Mouse (Mus musculus) lung, adult 2 months (tissue): ENCODE results near the gene Idh3a. TPM values are rescaled to one million over a fixed set of nuclear protein-coding genes. Genes with fewer than 3 reads are reported as not detected.

Experiments
- DNase-seq: peaks from one replicate; pipeline ENCODE4 v3.0.0; 2022
- H3K4me1 ChIP-seq: fragments of 200-500 bp; 2 replicates; pipeline ENCODE4 v1.6.1; 2011; ENCODE audit warnings: low read length; ENCODE audit not compliant: control insufficient read depth, insufficient read depth
- H3K4me3 ChIP-seq: fragments of 200-500 bp; replicated peaks from 2 replicates; pipeline ENCODE3; 2011; ENCODE audit warnings: low read depth, mild to moderate bottlenecking, control low read depth, low read length; ENCODE audit errors: extremely low read depth
- CTCF ChIP-seq: fragments of 200-500 bp; IDR thresholded peaks from 2 replicates; pipeline ENCODE4 v1.5.1; 2011; ENCODE audit warnings: mild to moderate bottlenecking, low read length, control low read depth; ENCODE audit not compliant: insufficient read depth
- POLR2A ChIP-seq: fragments of 200-500 bp; IDR thresholded peaks from 2 replicates; pipeline ENCODE4 v1.6.1; 2011; ENCODE audit warnings: low read depth, mild to moderate bottlenecking, control low read depth, low read length, borderline replicate concordance; ENCODE audit errors: extremely low read depth
- WGBS: fragments of 180-500 bp; shearing (Covaris S2); methylation state at CpG from one replicate; pipeline ENCODE4 v1.1.7; 2018; 5-methylcytosine and 5-hydroxymethylcytosine counted together
- polyA plus RNA-seq: library from polyadenylated mRNA; depleted of rRNA; stranded (reverse); fragments of >200 nt; gene quantifications from 2 replicates; pipeline ENCODE4 v1.2.3, GENCODE M21; 2012; rRNA removed

The Idh3a gene
- 20.1 and 37.0 TPM in 2 replicates for polyA plus RNA-seq

DNA sequence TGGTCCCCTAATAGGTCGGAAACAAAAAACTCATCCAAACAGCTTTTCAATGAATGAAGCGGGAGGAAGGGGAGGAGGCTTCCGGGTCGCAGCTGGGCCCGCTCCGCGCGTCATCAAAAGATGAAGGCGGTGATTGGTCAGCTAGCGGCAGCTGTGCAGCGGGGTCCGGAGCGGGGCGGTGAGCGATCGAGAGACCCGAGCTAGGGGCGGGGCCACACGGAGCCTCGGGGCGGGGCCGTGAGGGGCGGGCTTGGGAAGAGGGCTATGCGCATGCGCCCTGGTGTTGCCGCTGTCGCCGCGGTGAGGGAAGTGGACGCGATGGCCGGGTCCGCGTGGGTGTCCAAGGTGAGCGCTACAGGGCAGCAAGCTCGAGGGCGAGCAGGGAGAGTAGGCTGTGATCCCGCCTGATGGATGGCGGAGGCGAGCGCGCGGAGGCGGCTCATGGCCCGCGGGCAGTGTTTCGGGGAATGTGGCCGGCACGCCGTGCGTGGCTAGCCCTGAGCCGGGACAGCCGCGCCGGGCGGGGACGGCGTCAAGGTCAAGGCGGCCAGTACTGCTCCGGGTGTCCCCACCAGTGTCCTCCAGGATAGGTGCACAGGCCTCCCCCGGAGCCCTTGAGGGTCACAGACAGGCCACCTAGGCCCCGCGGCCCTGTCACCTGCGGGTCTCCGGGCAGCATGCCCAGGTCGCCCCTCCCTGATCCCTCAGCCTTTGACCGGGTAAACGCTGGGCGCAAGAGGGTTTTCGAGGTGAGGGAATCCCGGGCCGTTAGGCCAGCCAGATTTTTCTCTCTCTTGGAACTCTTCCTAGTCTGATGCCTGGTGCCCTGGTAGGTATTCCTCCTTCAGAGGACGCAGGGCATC lies at the start of gene Idh3a:
Gene Idh3a, plus strand, starts transcription at position 136 of the 863 bp plus-strand sequence.
- WGBS, result under 1% methylated on average over 73 of the region's 73 CpGs
- no peaks in the 10 kb centered on the region for H3K4me1 ChIP-seq
- TF ChIP-seq POLR2A, result peak; percentile 85; the same call in 1 of the 2 replicates
- TF ChIP-seq CTCF, result no peak
- H3K4me3 ChIP-seq, result peak within 1 kb of the TSS; percentile 88
- peak; percentile 98 for DNase-seq

DNA sequence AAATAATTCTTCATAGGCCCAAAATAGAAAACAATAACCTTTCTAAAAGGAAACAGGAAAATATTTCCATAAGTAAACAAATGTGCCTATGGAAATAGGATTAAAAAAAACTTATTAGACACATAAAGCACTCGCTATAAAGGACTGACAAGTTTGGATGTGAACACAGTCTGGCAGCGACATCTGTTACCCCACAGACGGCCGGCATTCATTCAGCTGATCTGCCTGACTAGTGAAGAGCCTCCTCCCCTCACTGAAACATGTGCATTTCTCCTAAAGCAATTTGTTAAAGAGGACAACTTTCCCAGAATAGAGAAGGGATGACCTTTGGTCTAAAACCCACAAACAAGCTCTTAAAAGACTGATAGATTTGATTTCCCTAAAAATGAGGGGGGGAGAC lies 49.1 kb upstream of the Idh3a start:
- TF ChIP-seq POLR2A, result no peak
- TF ChIP-seq CTCF, result no peak
- WGBS, result 35% methylated on average over 4 of the region's 4 CpGs
- no peak for DNase-seq
- no peaks in the 10 kb centered on the region for H3K4me1 ChIP-seq
- no peak overlapping the region for H3K4me3 ChIP-seq

DNA sequence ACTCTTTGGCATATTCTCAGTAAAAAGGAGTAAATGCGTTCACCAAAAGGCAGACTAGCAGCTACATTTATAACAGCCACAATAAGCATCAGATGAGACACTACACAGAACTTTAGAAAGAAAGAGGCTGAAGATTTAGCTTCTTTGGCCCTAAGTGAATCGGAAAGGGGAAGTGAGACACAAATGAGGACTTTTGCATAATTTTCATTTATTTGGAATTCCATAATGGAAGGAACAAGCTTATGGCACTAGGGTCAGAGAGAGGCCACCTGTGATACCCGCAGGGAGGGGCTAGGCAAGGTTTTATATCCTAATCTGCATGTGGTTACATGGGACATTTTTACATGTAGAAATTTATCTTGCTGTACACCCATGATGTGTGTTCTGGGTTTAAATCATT lies 48.7 kb upstream of the Idh3a start:
- Histone ChIP-seq H3K4me1 (no peaks in the 10 kb centered on the region), H3K4me3 (no peak overlapping the region)
- 74% methylated on average over 3 of the region's 3 CpGs for WGBS
- TF ChIP-seq CTCF (no peak), POLR2A (no peak)
- DNase-seq, result no peak

DNA sequence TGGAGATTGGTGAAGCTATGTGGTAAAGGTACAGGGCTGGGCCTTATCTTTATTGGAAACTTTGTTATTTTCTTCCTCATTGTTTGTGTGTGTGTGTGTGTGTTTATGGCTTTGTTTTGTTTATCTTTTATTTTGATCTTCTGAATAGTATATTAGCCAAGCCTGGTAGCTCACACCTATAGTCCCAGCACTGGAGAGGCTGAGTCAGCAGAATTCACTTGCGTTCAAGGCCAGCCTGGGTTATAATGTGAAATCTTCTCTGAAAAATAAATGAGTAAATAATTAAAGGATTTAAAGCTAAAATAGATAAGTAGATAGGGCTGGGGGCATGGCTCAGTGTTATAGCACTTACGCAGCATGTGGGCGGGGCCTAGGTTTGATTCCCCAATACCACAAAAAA lies 47.9 kb upstream of the Idh3a start:
- TF ChIP-seq CTCF, result no peak
- no peak for TF ChIP-seq POLR2A
- H3K4me3 ChIP-seq, result no peak overlapping the region
- H3K4me1 ChIP-seq, result no peaks in the 10 kb centered on the region
- DNase-seq, result no peak
- 95% methylated on average over 3 of the region's 3 CpGs for WGBS

DNA sequence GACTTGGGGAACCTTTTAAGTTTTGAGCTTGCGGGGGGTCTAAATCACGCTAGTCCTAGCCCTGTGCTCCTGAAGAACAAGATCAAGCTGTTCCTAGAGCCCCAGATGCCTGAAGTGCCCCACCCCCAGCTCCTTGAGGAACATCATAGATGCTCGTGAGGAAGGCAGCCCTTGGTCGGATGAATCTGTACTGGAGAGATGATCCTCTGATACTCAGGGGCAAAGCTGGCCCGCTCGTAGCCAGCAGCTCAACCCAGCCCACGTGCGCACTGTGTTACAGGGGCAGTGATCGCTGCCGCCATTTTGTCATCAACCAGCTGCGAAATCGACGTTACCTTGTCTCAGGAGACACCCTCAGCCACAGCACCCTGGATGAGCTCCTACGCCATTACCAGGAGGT lies 47.5 kb upstream of the Idh3a start, which contains the start of gene Sh2d7:
Gene Sh2d7, plus strand, starts transcription at position 301 of the 400 bp plus-strand sequence.
- TF ChIP-seq CTCF, result no peak
- no peak for DNase-seq
- WGBS, result 92% methylated on average over 14 of the region's 14 CpGs
- Histone ChIP-seq H3K4me3 (no peak within 1 kb of the TSS), H3K4me1 (no peaks in the 10 kb centered on the region)

DNA sequence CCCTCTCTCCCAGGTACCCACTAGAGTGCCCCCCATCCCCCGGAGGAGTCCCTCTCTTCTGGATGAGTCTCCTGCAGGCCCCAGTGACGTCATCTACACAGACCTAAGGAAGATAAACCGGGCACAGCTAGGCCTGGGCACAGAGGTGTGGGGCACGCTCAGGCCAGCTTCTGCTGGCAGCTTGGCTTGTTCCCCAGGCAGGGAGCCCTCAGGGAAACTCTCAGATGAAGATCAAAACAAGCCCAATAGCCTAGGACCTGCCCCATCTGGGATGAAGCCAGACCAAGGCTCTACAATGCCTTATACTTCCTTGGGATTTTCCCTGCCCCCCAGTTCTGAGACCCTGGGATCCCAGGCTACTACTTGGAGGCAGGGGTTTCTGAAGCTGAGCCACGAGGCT lies 45.3 kb upstream of the Idh3a start:
- WGBS, result 62% methylated on average over 5 of the region's 5 CpGs
- DNase-seq, result no peak
- Histone ChIP-seq H3K4me3 (no peak overlapping the region), H3K4me1 (no peaks in the 10 kb centered on the region)
- TF ChIP-seq CTCF, result no peak
- no peak for TF ChIP-seq POLR2A

DNA sequence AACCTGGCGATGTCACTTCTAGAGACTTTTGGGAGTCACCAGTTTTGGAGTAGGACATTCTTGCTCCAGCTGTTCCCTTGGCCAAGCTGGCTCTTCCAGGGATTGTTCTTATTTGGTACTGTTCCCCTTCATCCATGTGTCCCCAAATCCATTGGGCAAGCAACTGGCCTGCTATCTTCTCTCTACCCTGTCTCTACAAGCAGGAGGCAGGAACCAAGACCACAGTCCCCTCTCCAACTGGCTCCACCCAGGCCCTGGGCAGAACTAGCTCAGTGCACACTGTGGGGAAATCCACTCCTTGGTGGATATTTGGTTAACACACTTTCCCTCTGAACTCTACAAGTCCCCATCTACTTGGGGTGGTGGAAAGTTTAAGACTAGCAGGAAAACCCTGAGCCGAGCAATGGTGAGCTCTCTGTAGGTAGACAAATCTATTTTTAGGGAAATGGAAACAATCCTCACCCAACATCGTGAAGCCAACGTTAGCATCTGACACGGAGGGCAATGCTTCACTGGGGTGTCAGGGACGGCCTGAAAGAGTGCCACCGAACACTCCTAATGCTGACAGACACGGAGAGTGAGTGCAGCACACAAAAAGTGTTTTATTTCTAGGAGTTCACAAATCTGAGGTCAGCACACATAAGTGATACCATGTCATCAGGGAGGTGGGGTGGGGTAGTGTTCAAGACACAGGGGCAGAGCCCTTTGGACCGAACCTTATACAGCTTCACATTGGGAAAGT lies 41.8 kb upstream of the Idh3a start:
- H3K4me1 ChIP-seq, result no peaks in the 10 kb centered on the region
- DNase-seq, result no peak
- H3K4me3 ChIP-seq, result no peak overlapping the region
- TF ChIP-seq CTCF (no peak), POLR2A (no peak)
- WGBS, result 76% methylated on average over 9 of the region's 9 CpGs

DNA sequence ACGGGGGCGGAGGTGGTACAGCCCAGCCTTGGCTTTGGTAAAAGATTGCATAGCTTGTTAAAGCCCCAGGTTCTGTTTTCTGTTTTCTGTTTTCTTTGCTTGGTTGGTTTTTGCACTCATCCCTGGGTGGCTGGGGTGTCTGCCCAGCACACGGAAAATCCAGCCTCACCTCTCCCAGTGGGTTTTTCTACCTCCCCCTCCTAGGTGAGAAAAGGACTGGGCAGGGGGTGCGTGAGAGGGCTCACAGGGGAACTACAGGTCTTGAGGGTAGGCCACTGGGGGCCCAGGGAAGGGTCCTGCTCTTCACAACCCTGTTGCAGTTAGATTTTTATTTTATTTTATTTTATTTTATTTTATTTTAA lies 41.2 kb upstream of the Idh3a start:
- H3K4me3 ChIP-seq, result no peak overlapping the region
- no peaks in the 10 kb centered on the region for H3K4me1 ChIP-seq
- 90% methylated on average over 4 of the region's 4 CpGs for WGBS
- DNase-seq, result no peak
- no peak for TF ChIP-seq CTCF
- no peak for TF ChIP-seq POLR2A

DNA sequence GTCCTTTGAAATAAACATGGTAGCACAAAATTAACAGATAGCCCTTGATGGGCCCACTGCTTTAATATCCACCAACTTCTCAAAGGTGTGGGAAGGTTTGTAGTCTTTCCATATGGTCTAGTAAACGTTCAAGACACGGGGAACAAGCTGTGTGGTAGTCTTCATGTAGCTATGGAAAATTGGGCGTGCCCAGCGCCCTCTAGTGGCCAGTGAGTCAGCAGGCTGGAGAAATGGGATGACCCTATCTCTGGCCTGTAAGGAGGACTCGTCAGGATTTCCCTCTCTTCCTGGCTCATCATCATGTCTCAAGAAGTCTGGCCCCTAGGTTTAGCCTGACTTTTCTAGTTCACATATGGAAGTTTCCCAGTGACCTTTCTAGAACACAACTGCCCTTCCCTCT lies 38.6 kb upstream of the Idh3a start:
- Histone ChIP-seq H3K4me3 (no peak overlapping the region), H3K4me1 (no peaks in the 10 kb centered on the region)
- peak; percentile 59 for DNase-seq
- TF ChIP-seq POLR2A (no peak), CTCF (peak; percentile 84)
- 17% methylated on average over 5 of the region's 5 CpGs for WGBS
